Mouse (Mus musculus): ENCODE data around the gene Tlr7. TPM values are rescaled to one million over a fixed set of nuclear protein-coding genes. Genes with fewer than 3 reads are reported as not detected.

Gene Tlr7
- total RNA-seq, 2 experiments from 2014 or later: 2.6 to 3.8 TPM

GRCm38 (mm10) chrX:167276953-167277352 is 53.4 kb downstream of the Tlr7 start:
- peak; percentile 40 to 76 for DNase-seq

- peak in 1 of 2 experiments; percentile 10 for DNase-seq
Measured at GRCm38 (mm10) chrX:167276551-167276950, 53.8 kb downstream of the Tlr7 start.

- DNase-seq: peak; percentile 3 to 6
Measured at GRCm38 (mm10) chrX:167264086-167264485, 66.3 kb downstream of the Tlr7 start, which contains the start of gene Tlr8. Tlr8 (minus strand) TSS chrX:167264329.

GRCm38 (mm10) chrX:167263530-167263929 is 66.8 kb downstream of the Tlr7 start:
- no peak for DNase-seq

Other genes with a start within 250 kb of the Tlr7 start
- gene Tmsb4x, start 121.2 kb downstream of the Tlr7 start, total RNA-seq (2021): 100 to 1,000 TPM; 525 to 536 TPM
- 1 to 10 TPM; 1.9 to 2.8 TPM for gene Tlr8, start 66.2 kb downstream of the Tlr7 start, total RNA-seq (2021)
- gene Prps2, start 52.2 kb upstream of the Tlr7 start, total RNA-seq (2021): 10 to 100 TPM; 15.1 to 25.0 TPM